Mouse (Mus musculus) hindbrain, embryonic 12.5 days (tissue): Measurements from ENCODE around the gene Zbtb33. TPM values are rescaled to one million over a fixed set of nuclear protein-coding genes. Genes with fewer than 3 reads are reported as not detected.

Experiments
- ATAC-seq: fragments of 200-750 bp; cut with Nextera tagmentation; 2 replicates; pipeline ENCODE4 v1.8.0; 2017; ENCODE audit warnings: moderate TSS enrichment; ENCODE audit not compliant: low FRiP score
- H3K27ac ChIP-seq: fragments of 300-500 bp; sonication (generic); 2 replicates; pipeline ENCODE4 v1.5.1; 2016; ENCODE audit warnings: mild to moderate bottlenecking
- H3K27me3 ChIP-seq: fragments of 300-500 bp; sonication (generic); 2 replicates; pipeline ENCODE4 v1.6.1; 2016; ENCODE audit warnings: mild to moderate bottlenecking
- H3K36me3 ChIP-seq: fragments of 300-500 bp; sonication (generic); 2 replicates; pipeline ENCODE4 v1.6.1; 2016; ENCODE audit warnings: mild to moderate bottlenecking
- H3K4me1 ChIP-seq: fragments of 300-500 bp; sonication (generic); 2 replicates; pipeline ENCODE4 v1.6.1; 2016
- H3K4me2 ChIP-seq: fragments of 300-500 bp; sonication (generic); replicated peaks from 2 replicates; pipeline ENCODE4 v1.6.1; 2016; ENCODE audit warnings: mild to moderate bottlenecking
- H3K4me3 ChIP-seq: fragments of 300-500 bp; sonication (generic); 2 replicates; pipeline ENCODE4 v1.5.1; 2016; ENCODE audit warnings: mild to moderate bottlenecking
- H3K9ac ChIP-seq: fragments of 300-500 bp; sonication (generic); 2 replicates; pipeline ENCODE4 v1.6.1; 2016; ENCODE audit warnings: mild to moderate bottlenecking, moderate library complexity
- H3K9me3 ChIP-seq: fragments of 300-500 bp; sonication (generic); replicated peaks from 2 replicates; pipeline ENCODE4 v1.6.1; 2016; ENCODE audit warnings: mild to moderate bottlenecking
- WGBS: fragments of 180-500 bp; shearing (Covaris S2); methylation state at CpG from one replicate; pipeline ENCODE4 v1.1.7; 2016; 5-methylcytosine and 5-hydroxymethylcytosine counted together
- microRNA-seq: library from miRNA; unstranded; fragments of <30 nt; microRNA quantifications from one replicate; pipeline ENCODE4, GENCODE M21; 2017
- polyA plus RNA-seq: library from polyadenylated mRNA; unstranded; fragments of >200 nt; fragmentation: Nextera tagmentation; extraction: Ambion mirVana; gene quantifications from 2 replicates; pipeline ENCODE4 v1.2.1, GENCODE M21; 2016

Zbtb33 gene
- polyA plus RNA-seq, 1 experiment from 2014 or later = 6.3 TPM

DNA sequence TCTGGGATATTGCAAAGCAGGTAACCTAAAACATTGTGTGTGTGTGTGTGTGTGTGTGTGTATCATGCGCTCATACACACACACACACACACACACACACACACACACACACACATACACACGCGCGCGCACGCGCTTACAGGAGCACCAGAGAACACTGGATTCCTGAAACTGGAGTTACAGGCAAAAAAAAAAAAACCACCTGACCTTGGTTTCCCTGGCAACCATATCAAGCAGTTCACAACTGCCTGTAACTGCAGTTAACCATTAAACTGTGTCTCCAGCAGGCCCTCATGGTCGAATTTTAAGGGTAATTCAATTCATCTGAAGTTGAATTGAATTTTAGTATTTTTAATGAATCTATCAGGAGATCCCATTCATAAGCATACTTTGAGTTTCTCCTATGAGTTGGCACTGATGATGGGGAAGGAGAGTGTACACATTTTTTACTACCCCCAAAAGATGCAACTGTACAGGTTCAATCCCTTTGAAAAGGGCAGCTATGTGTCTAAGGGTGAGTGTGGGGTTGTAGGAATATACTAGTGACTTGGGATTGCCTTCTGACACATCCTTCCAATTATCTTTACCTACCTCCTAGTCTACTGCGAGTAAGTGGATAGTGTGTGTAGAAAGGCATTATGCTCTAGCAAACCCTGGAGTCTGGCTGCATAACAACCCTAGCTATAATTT lies 27.5 kb downstream of the Zbtb33 start:
- Histone ChIP-seq H3K27ac (no peak overlapping the region), H3K27me3 (no peaks in the 10 kb centered on the region), H3K9ac (no peak overlapping the region), H3K4me2 (no peak overlapping the region), H3K36me3 (no peaks in the 10 kb centered on the region), H3K4me1 (no peaks in the 10 kb centered on the region), H3K9me3 (no peaks in the 10 kb centered on the region), H3K4me3 (no peak overlapping the region)
- 77% methylated on average over 9 of the region's 9 CpGs for WGBS
- no peak for ATAC-seq

DNA sequence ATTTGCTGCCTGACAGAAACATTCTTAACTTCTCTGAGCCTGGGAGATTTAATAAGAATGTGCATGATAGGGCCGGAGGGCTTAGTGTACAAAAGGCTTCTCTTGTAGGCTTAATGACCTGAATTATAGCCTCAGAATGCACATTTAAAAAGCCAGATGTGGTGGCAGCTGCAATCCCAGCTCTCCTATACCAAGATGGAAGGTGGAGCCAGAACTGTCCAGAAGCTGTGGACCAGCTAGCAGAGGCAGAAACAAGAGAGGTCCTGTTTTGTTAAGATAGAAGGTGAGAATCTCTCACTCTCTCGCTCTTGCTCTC lies 28.0 kb downstream of the Zbtb33 start:
- H3K36me3 ChIP-seq = no peaks in the 10 kb centered on the region
- no peaks in the 10 kb centered on the region for H3K4me1 ChIP-seq
- H3K9me3 ChIP-seq = no peaks in the 10 kb centered on the region
- H3K9ac ChIP-seq = no peak overlapping the region
- H3K4me2 ChIP-seq = no peak overlapping the region
- H3K4me3 ChIP-seq = no peak overlapping the region
- ATAC-seq = no peak
- H3K27me3 ChIP-seq = no peaks in the 10 kb centered on the region
- WGBS = 80% methylated on average over 2 of the region's 2 CpGs
- no peak overlapping the region for H3K27ac ChIP-seq

DNA sequence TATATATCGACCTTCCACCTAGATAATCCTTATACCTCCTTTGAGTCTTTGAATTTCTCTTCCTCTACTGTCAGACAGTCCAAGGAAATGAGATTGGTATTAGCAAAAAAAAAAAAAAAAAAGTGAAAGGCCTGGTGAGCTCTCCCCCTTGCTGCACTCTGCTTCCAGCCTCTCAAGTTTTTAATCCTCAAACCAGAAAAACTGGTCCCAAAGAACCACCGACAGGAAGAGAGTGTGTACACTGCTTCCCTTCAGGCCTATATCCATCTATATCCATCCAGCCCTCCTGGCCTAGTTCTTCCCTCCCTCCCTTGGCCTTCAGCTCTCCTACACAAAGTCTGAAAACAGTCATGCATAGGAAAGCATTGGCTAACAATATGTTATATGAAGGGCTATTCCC lies 33.2 kb downstream of the Zbtb33 start:
- Histone ChIP-seq H3K27me3 (no peaks in the 10 kb centered on the region), H3K4me1 (no peaks in the 10 kb centered on the region), H3K36me3 (no peaks in the 10 kb centered on the region), H3K27ac (no peak overlapping the region), H3K9ac (no peak overlapping the region), H3K4me3 (no peak overlapping the region), H3K4me2 (no peak overlapping the region), H3K9me3 (no peaks in the 10 kb centered on the region)
- ATAC-seq = no peak
- 60% methylated on average over 2 of the region's 2 CpGs for WGBS

DNA sequence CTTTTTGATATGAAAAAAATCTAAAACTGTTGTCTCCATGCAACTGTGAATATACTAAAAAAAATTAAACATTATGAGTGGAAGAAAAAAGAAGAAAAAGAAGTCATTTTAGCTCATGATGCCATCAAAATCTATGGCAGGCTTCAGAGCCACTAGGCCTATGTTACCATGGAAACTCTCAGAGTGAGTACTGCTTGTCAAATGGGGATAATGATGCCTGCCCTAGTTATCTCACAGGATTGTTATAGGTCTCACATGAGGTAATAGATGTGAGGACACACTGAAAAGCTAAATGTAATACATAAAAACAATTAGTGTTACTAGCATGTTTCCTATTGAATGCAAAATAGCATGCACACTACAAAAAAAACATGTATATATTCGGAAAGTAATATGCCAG lies 40.3 kb downstream of the Zbtb33 start:
- no peaks in the 10 kb centered on the region for H3K36me3 ChIP-seq
- ATAC-seq = no peak
- H3K9me3 ChIP-seq = no peaks in the 10 kb centered on the region
- H3K4me1 ChIP-seq = no peaks in the 10 kb centered on the region
- no peaks in the 10 kb centered on the region for H3K27me3 ChIP-seq
- WGBS = 72% methylated on average over 1 of the region's 1 CpGs
- H3K4me3 ChIP-seq = no peak overlapping the region
- no peak overlapping the region for H3K4me2 ChIP-seq
- H3K9ac ChIP-seq = no peak overlapping the region
- no peak overlapping the region for H3K27ac ChIP-seq

DNA sequence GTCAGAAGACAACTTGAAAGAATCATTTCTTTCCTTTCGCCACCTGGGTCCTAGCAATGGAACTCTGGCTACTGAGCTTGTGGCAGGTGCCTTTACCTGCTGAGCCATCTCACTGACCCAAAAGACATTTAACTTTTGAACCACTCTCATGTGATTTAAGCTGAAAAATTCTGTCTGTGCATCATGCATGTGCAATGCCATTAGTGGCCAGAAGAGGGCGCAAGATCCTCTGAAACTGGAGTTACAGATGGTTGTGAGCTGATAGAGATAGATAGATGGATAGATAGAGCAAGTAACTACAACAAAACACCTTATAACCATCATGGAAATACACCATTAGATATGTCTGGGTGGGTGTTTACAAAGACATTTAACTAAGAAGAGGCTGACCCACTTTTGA lies 48.1 kb downstream of the Zbtb33 start:
- Histone ChIP-seq H3K9me3 (no peaks in the 10 kb centered on the region), H3K4me2 (no peak overlapping the region), H3K9ac (no peak overlapping the region), H3K4me3 (no peak overlapping the region), H3K36me3 (no peaks in the 10 kb centered on the region), H3K27me3 (no peaks in the 10 kb centered on the region), H3K4me1 (no peaks in the 10 kb centered on the region), H3K27ac (no peak overlapping the region)
- no peak for ATAC-seq
- 33% methylated on average over 2 of the region's 2 CpGs for WGBS

Small RNA genes within 50 kb of the gene (microRNA-seq; reads per million reads assigned to microRNA genes)
- gene Mir3110 = 1.1 reads per million

Other genes with a start within 250 kb of the Zbtb33 start
- not detected in 2 replicates for gene Btg1-ps1, start 171.0 kb upstream of the Zbtb33 start, polyA plus RNA-seq
- not detected in 2 replicates for gene Btg1-ps2, start 146.7 kb upstream of the Zbtb33 start, polyA plus RNA-seq
- gene Rhox10, start 123.3 kb upstream of the Zbtb33 start, polyA plus RNA-seq = not detected in 2 replicates
- gene Rhox11, start 104.7 kb upstream of the Zbtb33 start, polyA plus RNA-seq = not detected in 2 replicates
- gene Rhox12, start 78.9 kb upstream of the Zbtb33 start, polyA plus RNA-seq = not detected in 2 replicates
- not detected in 2 replicates for gene Rhox13, start 68.6 kb upstream of the Zbtb33 start, polyA plus RNA-seq
- gene Tmem255a, start 62.6 kb downstream of the Zbtb33 start, polyA plus RNA-seq = 22.2 and 27.4 TPM in 2 replicates
- gene Atp1b4, start 126.4 kb downstream of the Zbtb33 start, polyA plus RNA-seq = 0.06 and 0.40 TPM in 2 replicates